Mouse (Mus musculus) kidney, postnatal 4 days (tissue): Measurements from ENCODE around the gene Glrx5.

ENCODE experiments used
- DNase-seq, 2 experiments: peaks; one replicate each; pipeline ENCODE4 v3.0.0; 2021; ENCODE audit warnings: mixed read lengths in 2 of 2

The Glrx5 gene

GRCm38 (mm10) chr12:105032147-105032831 is at the start of gene Glrx5:
TSS of gene Glrx5 (plus strand) at chr12:105032688.
- DNase-seq = peak; percentile 99 to 100

- DNase-seq = peak in 1 of 2 experiments; percentile 42
Measured at GRCm38 (mm10) chr12:104983476-104983875, 49.0 kb upstream of the Glrx5 start.

- peak in 1 of 2 experiments; percentile 30 for DNase-seq
Measured at GRCm38 (mm10) chr12:104985088-104985487, 47.4 kb upstream of the Glrx5 start.

GRCm38 (mm10) chr12:104986001-104986400 is 46.5 kb upstream of the Glrx5 start:
- no peak for DNase-seq

- DNase-seq = no peak
Measured at GRCm38 (mm10) chr12:104986781-104987180, 45.7 kb upstream of the Glrx5 start.

GRCm38 (mm10) chr12:104987936-104988335 is 44.6 kb upstream of the Glrx5 start:
- no peak for DNase-seq

- DNase-seq = no peak
Measured at GRCm38 (mm10) chr12:104990741-104991454, 41.6 kb upstream of the Glrx5 start.

GRCm38 (mm10) chr12:104992123-104992741 is 40.3 kb upstream of the Glrx5 start:
- no peak for DNase-seq

GRCm38 (mm10) chr12:104992838-104993237 is 39.6 kb upstream of the Glrx5 start:
- DNase-seq = peak in 1 of 2 experiments; percentile 54

GRCm38 (mm10) chr12:104995259-104995876 is 37.1 kb upstream of the Glrx5 start:
- DNase-seq = no peak

GRCm38 (mm10) chr12:104996012-104996728 is 36.3 kb upstream of the Glrx5 start:
- DNase-seq = no peak

- DNase-seq = no peak
Measured at GRCm38 (mm10) chr12:104997159-104997558, 35.3 kb upstream of the Glrx5 start.

- no peak for DNase-seq
Measured at GRCm38 (mm10) chr12:104997641-104998293, 34.7 kb upstream of the Glrx5 start.

GRCm38 (mm10) chr12:104998541-104998940 is 33.9 kb upstream of the Glrx5 start:
- DNase-seq = no peak

GRCm38 (mm10) chr12:104999171-104999570 is 33.3 kb upstream of the Glrx5 start:
- DNase-seq = no peak

- DNase-seq = peak in 1 of 2 experiments; percentile 53
Measured at GRCm38 (mm10) chr12:105000487-105001283, 31.8 kb upstream of the Glrx5 start.

- DNase-seq = no peak
Measured at GRCm38 (mm10) chr12:105001317-105001716, 31.2 kb upstream of the Glrx5 start.

- peak in 1 of 2 experiments; percentile 32 for DNase-seq
Measured at GRCm38 (mm10) chr12:105002340-105003132, 30.0 kb upstream of the Glrx5 start.

GRCm38 (mm10) chr12:105003158-105003557 is 29.3 kb upstream of the Glrx5 start:
- DNase-seq = no peak

GRCm38 (mm10) chr12:105003715-105004114 is 28.8 kb upstream of the Glrx5 start:
- DNase-seq = no peak
